Mouse (Mus musculus) midbrain, embryonic 16.5 days (tissue): ENCODE measurements at regions not wholly inside any gene's neighbourhood (a gene's known extent, or its start where the extent isn't known, plus 50 kb on each side); places are given as distances from the start of the nearest gene placed in this dataset.

Experiments
- ATAC-seq: fragments of 200-750 bp; cut with Nextera tagmentation; 2 replicates; pipeline ENCODE4 v1.8.0; 2017; ENCODE audit warnings: moderate TSS enrichment
- H3K27ac ChIP-seq: fragments of 300-500 bp; sonication (generic); 2 replicates; pipeline ENCODE4 v1.5.1; 2014; ENCODE audit warnings: mild to moderate bottlenecking, low read length, mixed read lengths
- H3K27me3 ChIP-seq: fragments of 300-500 bp; sonication (generic); 2 replicates; pipeline ENCODE4 v1.6.1; 2014; ENCODE audit warnings: low read depth, low read length, mixed read lengths; ENCODE audit not compliant: control insufficient read depth, insufficient read depth
- H3K36me3 ChIP-seq: fragments of 300-500 bp; sonication (generic); 2 replicates; pipeline ENCODE4 v1.6.1; 2014; ENCODE audit warnings: mild to moderate bottlenecking, low read length, moderate library complexity, mixed read lengths; ENCODE audit not compliant: control insufficient read depth, insufficient read depth
- H3K4me1 ChIP-seq: fragments of 300-500 bp; sonication (generic); 2 replicates; pipeline ENCODE4 v1.6.1; 2014; ENCODE audit warnings: mild to moderate bottlenecking, low read length, mixed read lengths; ENCODE audit not compliant: control insufficient read depth, insufficient read depth
- H3K4me2 ChIP-seq: fragments of 300-500 bp; sonication (generic); 2 replicates; pipeline ENCODE4 v1.6.1; 2014; ENCODE audit warnings: mild to moderate bottlenecking, low read length, mixed read lengths
- H3K4me3 ChIP-seq: fragments of 300-500 bp; sonication (generic); 2 replicates; pipeline ENCODE4 v1.5.1; 2014; ENCODE audit warnings: low read depth, mild to moderate bottlenecking, low read length, moderate library complexity, mixed read lengths
- H3K9ac ChIP-seq: fragments of 300-500 bp; sonication (generic); 2 replicates; pipeline ENCODE4 v1.6.1; 2014; ENCODE audit warnings: low read depth, low read length, mixed read lengths
- H3K9me3 ChIP-seq: fragments of 300-500 bp; sonication (generic); replicated peaks from 2 replicates; pipeline ENCODE4 v1.6.1; 2014; ENCODE audit warnings: mild to moderate bottlenecking, low read length, mixed read lengths; ENCODE audit not compliant: control insufficient read depth, poor library complexity, severe bottlenecking
- WGBS: fragments of 180-500 bp; shearing (Covaris S2); extraction: QIAGEN DNeasy Blood & Tissue Kit; methylation state at CpG from one replicate; pipeline ENCODE4 v1.1.7; 2014; 5-methylcytosine and 5-hydroxymethylcytosine counted together

DNA sequence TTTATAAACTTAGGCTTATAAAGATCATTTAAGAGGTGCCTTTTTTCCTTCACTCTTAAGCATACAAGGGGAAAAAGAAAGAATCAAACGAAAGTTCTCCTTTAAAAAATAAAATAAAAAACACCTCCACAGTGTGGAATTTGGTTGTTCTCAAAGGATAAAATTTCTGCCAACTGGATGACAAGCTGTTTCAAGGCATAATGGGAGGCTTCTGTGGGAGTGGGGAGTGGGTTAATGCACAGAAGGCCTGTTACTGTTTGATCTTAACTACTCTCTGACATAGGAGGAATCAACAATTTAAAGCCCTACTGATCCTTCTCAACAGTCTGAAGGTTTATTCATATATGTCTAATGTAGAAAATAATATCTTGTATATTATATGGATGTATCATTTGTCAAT lies 99.2 kb upstream of the Usp25 start:
- WGBS: 78% methylated on average over 1 of the region's 1 CpGs
- no peaks in the 10 kb centered on the region for H3K36me3 ChIP-seq

GRCm38 (mm10) chr16:76905205-76905996 lies 108.1 kb upstream of the Usp25 start:
- Histone ChIP-seq H3K4me3 (no peak overlapping the region), H3K4me2 (no peak overlapping the region), H3K9ac (no peak overlapping the region), H3K27ac (no peak overlapping the region), H3K4me1 (no peaks in the 10 kb centered on the region), H3K27me3 (no peaks in the 10 kb centered on the region), H3K36me3 (no peaks in the 10 kb centered on the region), H3K9me3 (no peaks in the 10 kb centered on the region)
- 88% methylated on average over 11 of the region's 11 CpGs for WGBS
- no peak for ATAC-seq

More for the DNA sequence above, 99.2 kb upstream of the Usp25 start:
- H3K27ac ChIP-seq: no peak overlapping the region
- no peaks in the 10 kb centered on the region for H3K9me3 ChIP-seq
- no peak overlapping the region for H3K4me3 ChIP-seq
- no peaks in the 10 kb centered on the region for H3K27me3 ChIP-seq
- no peak overlapping the region for H3K4me2 ChIP-seq
- ATAC-seq: no peak
- no peaks in the 10 kb centered on the region for H3K4me1 ChIP-seq
- no peak overlapping the region for H3K9ac ChIP-seq

- Histone ChIP-seq H3K9ac (no peak overlapping the region), H3K4me1 (peaks cover 6% of the 10 kb centered on the region), H3K9me3 (no peaks in the 10 kb centered on the region), H3K36me3 (no peaks in the 10 kb centered on the region), H3K4me3 (no peak overlapping the region), H3K27me3 (no peaks in the 10 kb centered on the region), H3K4me2 (no peak overlapping the region), H3K27ac (no peak overlapping the region)
- WGBS: 13% methylated on average over 7 of the region's 7 CpGs
- no peak for ATAC-seq
Measured at GRCm38 (mm10) chr16:76899083-76899482, 114.4 kb upstream of the Usp25 start.

DNA sequence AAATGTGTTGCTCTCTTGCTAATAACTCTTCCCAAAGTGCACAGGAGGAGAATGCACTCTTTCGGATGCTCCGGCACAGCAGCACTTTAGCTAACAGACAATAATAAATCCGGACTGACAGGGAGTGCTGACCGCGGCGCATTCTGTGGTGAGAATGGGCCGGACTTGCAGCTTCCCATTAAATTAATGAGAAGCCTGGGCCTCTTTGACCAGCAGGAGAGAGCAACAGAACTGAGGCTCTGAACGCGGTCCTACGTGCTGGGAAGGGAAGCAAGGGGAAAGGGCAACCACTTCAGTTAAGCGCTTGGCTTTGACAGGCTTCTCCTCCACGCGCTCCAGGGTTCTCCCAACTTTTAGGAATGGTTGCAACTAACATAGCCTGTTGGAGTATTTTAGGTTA lies 117.2 kb upstream of the Usp25 start:
- Histone ChIP-seq H3K36me3 (no peaks in the 10 kb centered on the region), H3K9me3 (no peaks in the 10 kb centered on the region), H3K4me2 (peak overlapping the region; percentile 50), H3K4me1 (peaks cover 6% of the 10 kb centered on the region), H3K27ac (no peak overlapping the region), H3K27me3 (no peaks in the 10 kb centered on the region), H3K9ac (0 out of 2 replicates have a peak overlapping the region, but pooled peaks have one; percentile 20), H3K4me3 (no peak overlapping the region)
- ATAC-seq: no peak
- 14% methylated on average over 13 of the region's 13 CpGs for WGBS

- H3K4me3 ChIP-seq: no peak overlapping the region
- H3K4me1 ChIP-seq: peaks cover 6% of the 10 kb centered on the region
- H3K9ac ChIP-seq: no peak overlapping the region
- H3K36me3 ChIP-seq: no peaks in the 10 kb centered on the region
- H3K4me2 ChIP-seq: no peak overlapping the region
- H3K27me3 ChIP-seq: no peaks in the 10 kb centered on the region
- no peaks in the 10 kb centered on the region for H3K9me3 ChIP-seq
- 25% methylated on average over 5 of the region's 5 CpGs for WGBS
- no peak overlapping the region for H3K27ac ChIP-seq
- no peak for ATAC-seq
Measured at GRCm38 (mm10) chr16:76895781-76896180, 117.7 kb upstream of the Usp25 start.

DNA sequence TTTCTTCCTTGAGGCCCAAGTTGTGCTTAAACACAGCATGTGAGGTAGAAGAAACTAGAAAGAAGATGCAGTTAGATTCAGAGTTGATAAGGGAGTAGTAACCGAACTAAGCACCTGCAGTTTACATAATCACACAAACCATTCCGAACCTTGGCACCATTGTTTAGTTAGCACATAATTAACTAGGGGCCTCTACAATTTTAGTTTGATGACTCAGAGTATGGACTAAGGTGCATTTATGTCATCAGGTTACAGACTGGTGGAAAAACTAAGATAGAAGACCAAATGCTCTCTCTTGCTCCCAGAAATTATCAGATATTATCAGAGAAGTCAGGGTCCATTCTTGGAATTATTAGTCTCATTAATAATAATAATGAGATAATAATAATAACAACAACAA lies 134.9 kb upstream of the Usp25 start:
- Histone ChIP-seq H3K9ac (no peak overlapping the region), H3K27me3 (no peaks in the 10 kb centered on the region; the same call in 1 of the 2 replicates), H3K9me3 (no peaks in the 10 kb centered on the region), H3K36me3 (no peaks in the 10 kb centered on the region), H3K4me2 (no peak overlapping the region), H3K27ac (no peak overlapping the region), H3K4me3 (no peak overlapping the region), H3K4me1 (no peaks in the 10 kb centered on the region)
- WGBS: 90% methylated on average over 2 of the region's 2 CpGs
- ATAC-seq: no peak

DNA sequence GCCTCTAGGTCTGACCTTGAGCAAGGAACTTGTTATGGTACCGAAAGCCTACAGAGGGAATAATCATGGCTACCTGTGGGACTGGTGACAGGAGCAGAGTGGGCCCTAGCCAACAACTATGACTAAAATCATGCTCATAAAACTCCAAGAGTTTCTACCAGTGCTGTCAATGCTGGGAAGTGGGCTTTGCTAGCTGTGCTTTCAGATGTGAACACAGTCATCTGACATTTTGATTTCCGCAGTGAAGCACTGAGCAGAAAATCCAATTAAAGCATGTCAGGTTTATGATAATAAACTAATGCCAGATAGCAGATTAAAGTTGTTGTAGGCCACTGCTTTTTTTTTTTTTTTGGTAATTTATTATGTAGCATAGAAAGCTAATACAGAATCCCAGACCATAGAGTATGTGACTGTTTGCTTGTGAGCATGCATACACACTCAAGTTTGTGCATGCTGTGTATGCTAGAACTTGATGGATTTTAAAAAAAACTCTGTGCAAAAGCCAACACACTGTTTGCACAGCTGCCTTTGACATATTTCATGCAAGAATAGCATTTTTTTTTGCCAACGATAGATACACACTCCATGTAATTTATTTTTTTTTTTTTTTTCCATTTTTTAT lies 138.0 kb upstream of the Usp25 start:
- Histone ChIP-seq H3K36me3 (no peaks in the 10 kb centered on the region), H3K4me2 (no peak overlapping the region), H3K9me3 (no peaks in the 10 kb centered on the region), H3K27me3 (no peaks in the 10 kb centered on the region), H3K4me3 (no peak overlapping the region), H3K4me1 (no peaks in the 10 kb centered on the region), H3K9ac (no peak overlapping the region), H3K27ac (no peak overlapping the region)
- WGBS: 57% methylated on average over 3 of the region's 3 CpGs
- ATAC-seq: no peak

- H3K4me2 ChIP-seq: peak overlapping the region; percentile 37
- no peak overlapping the region for H3K9ac ChIP-seq
- no peaks in the 10 kb centered on the region for H3K36me3 ChIP-seq
- H3K27ac ChIP-seq: no peak overlapping the region
- no peak overlapping the region for H3K4me3 ChIP-seq
- H3K27me3 ChIP-seq: no peaks in the 10 kb centered on the region
- peaks cover 5% of the 10 kb centered on the region for H3K4me1 ChIP-seq
- H3K9me3 ChIP-seq: no peaks in the 10 kb centered on the region
- peak; percentile 71 for ATAC-seq
- 44% methylated on average over 4 of the region's 4 CpGs for WGBS
Measured at GRCm38 (mm10) chr16:76866465-76866802, 147.1 kb upstream of the Usp25 start.

GRCm38 (mm10) chr16:76865731-76866464 lies 147.6 kb upstream of the Usp25 start:
- WGBS: 15% methylated on average over 7 of the region's 12 CpGs
- H3K4me3 ChIP-seq: peak overlapping the region; percentile 17

More at GRCm38 (mm10) chr16:76865731-76866464, 147.6 kb upstream of the Usp25 start:
- peaks cover 5% of the 10 kb centered on the region for H3K4me1 ChIP-seq
- ATAC-seq: peak; percentile 88
- no peaks in the 10 kb centered on the region for H3K27me3 ChIP-seq
- no peak overlapping the region for H3K27ac ChIP-seq
- H3K4me2 ChIP-seq: peak overlapping the region; percentile 50
- no peak overlapping the region for H3K9ac ChIP-seq
- H3K9me3 ChIP-seq: no peaks in the 10 kb centered on the region
- no peaks in the 10 kb centered on the region for H3K36me3 ChIP-seq
